Mouse (Mus musculus) layer of hippocampus, adult 18-20 months (tissue): ENCODE measurements at regions not wholly inside any gene's neighbourhood (a gene's known extent, or its start where the extent isn't known, plus 50 kb on each side); places are given as distances from the start of the nearest gene placed in this dataset.
A peak's percentile ranks its signal among the peaks of the same experiment; 100 is the strongest.
"Not testable (repeated sequence)": the region's sequence is repeated elsewhere in the genome, so short reads cannot be mapped to it uniquely, and the experiment has no call there.

Experiments
- DNase-seq, 2 experiments: peaks; one replicate each; pipeline ENCODE4 v3.0.0; 2022; ENCODE audit warnings: low spot score in 2 of 2

GRCm38 (mm10) chr7:62179387-62179786 lies 167.0 kb upstream of the Ndn start:
- peak in 1 of 2 experiments; percentile 28 for DNase-seq

GRCm38 (mm10) chr7:62208529-62208928 lies 137.8 kb upstream of the Ndn start:
- DNase-seq = no peak

DNA sequence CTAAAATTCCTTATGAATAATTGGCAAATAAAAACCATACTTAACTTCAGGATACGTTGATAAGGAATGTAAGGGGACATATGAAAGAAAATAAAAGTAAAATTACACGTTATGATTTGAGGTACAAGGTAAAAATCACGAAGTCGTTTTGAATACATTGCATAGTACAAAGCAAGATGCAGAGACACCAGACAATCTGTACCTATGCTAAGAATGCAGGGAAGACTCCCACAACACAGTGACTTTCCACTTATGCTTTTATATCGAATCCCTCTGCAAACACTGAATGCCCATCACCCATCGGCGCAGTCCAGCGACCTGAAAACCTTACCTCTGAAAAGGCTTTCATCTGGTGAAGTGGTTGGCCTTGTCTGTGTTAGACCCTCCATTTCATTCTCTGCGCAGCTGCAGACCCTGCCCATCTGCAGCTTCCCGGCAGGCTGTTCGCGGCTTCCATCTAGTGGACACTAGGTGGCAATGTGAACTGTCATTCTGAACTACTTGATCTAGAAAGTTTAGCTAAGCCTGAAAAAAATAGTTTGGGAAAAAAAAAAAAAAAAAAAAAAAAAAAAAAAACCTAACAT lies 137.2 kb upstream of the Ndn start:
- DNase-seq = peak; percentile 15 to 65

DNA sequence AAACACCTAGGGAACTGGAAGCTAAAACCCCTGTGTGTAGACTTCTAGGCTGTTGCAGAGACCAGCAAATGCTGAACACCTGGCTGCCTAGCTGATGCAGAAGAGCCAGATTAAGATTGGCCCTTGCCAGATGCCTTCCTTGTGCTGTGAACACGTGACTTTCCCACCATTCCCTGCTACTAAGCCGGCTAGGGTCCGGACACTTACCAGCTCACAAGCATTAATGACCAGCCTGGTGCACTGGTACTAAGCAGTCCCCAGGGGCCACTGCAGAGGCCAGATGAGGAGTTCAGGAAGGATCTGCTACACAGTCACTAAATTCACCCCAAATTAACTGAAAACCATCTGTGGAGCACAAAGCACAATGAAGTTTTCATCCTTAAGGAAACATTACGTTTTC lies 121.2 kb upstream of the Ndn start:
- no peak for DNase-seq

- peak in 1 of 2 experiments; percentile 66 for DNase-seq
These were observed 118.6 kb upstream of the Ndn start for GRCm38 (mm10) chr7:62227727-62228126.

DNA sequence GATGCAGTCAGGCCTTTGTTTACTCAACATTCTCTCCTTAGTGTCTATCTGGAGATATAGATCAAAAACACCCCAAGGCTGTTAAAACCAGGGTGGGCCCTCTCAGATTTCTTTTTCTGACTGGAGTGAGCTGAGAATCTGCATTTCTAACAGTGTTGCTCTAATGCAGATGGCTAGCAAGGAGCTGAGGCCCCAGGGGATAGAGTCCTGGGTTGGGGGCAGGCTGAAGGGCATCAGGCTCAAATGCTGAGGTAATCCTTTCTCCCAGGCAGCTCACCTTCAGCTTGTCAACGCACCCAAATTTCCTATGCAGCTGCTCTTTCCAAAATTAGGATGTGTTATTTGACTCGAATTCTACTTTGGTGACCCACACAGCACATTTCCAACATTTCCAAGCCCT lies 115.7 kb upstream of the Ndn start:
- DNase-seq = no peak

DNA sequence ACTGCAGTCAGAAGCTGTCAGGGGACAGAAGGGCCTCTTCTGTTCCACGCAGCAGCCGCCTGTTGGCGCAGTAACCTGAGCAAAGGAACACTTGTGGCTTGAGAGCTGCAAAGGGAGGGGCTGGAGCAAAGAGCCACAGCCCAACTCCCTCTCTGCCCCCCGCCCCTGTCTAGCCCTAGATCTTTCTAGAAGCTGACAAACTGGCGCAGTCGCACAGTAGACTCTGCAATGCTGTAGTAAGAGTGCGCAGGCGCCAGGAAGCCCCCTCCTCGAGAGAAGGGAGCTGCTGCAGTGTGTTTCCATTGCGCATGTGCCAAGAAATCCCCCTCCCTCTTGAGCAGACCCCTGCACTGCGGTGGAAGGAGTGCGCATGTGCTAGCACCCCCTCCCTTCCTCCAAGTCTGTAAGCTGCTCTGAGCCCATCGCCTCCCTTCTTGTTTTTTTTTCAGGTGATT lies 115.2 kb upstream of the Ndn start:
- DNase-seq = no peak

- DNase-seq = no peak
These were observed 114.3 kb upstream of the Ndn start for GRCm38 (mm10) chr7:62232076-62232475.

DNA sequence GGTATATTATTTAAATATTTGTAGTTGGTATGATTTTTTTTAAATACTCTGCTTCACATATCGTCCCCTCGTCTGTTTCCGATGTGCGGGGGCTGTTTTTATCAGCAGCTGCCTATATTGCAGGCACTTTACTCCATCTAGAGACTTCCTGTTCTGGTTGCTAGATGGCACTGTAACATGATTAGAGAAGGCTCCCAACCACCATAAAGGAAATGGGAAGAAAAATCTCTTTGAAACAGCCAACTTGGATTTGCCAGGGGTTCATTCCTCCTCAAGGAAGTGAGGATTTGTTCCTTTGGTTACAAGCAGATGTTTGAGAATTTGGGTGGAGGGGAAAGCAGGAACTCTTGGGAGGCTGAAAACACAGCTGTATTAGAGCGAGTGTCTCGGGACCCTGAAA lies 112.3 kb upstream of the Ndn start:
- DNase-seq = peak in 1 of 2 experiments; percentile 5

- DNase-seq = no peak
These were observed 110.6 kb upstream of the Ndn start for GRCm38 (mm10) chr7:62235766-62236165.

GRCm38 (mm10) chr7:62261688-62262114 lies 84.7 kb upstream of the Ndn start:
- DNase-seq = peak in 1 of 2 experiments; percentile 14

- not testable (repeated sequence) for DNase-seq
These were observed 84.2 kb upstream of the Ndn start for GRCm38 (mm10) chr7:62262174-62262573.

DNA sequence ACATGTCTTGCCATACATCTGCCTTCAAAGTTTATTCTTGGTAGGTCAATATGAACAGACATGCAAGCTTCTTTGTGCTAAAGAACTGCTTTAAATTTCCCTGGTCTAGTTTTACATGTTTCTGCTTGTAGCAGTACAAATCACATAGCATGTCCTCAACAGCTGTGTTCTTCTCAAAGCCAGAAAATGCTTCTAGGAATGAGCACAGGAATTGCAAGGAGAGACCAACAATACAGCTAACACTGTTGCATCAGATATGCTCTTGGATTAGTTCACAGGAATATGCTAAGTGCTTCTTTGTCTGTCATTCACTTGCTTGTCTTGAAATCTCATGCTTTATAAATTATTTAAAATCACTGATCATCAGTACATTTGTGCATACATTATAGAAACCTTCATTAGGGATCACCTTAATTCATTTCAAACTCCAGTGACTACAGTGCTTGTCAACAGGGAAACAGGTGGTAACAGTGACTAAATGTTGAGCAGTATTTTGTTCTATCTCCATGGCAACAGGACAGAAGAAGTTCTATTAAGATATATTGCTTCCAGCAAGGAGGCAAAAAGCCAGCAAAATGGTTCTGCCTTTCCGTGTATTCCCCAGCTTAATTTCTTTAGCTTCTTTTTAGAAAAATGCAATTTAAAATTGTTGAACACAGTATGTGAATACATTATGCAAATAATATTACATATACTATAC lies 77.1 kb upstream of the Ndn start:
- peak in 1 of 2 experiments; percentile 16 for DNase-seq

GRCm38 (mm10) chr7:62276219-62276618 lies 70.2 kb upstream of the Ndn start:
- peak; percentile 14 to 33 for DNase-seq

DNA sequence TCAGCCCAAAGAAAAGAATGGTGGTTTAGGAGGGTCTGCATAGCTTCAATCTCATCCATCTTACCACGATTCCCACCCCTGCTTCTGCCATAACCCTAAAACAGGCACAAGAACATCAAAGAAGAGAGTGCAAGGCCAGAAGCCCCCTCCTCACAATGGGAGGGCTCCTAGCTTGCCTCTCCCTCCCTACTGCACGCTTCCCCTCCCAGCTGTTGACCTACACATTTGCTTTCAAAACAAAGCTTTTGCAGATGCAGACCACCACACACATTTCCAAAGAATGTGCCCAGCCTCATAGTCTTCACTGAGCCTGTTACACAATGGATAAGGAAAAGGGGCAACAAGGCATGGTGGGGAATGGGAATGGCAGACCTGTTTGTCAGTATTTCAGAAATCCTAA lies 67.9 kb upstream of the Ndn start:
- DNase-seq = no peak

- DNase-seq = no peak
These were observed 67.3 kb upstream of the Ndn start for GRCm38 (mm10) chr7:62279022-62279421.
